Mouse (Mus musculus) embryonic facial prominence, embryonic 11.5 days (tissue): ENCODE results near the gene Pcbp4. TPM values are rescaled to one million over a fixed set of nuclear protein-coding genes. Genes with fewer than 3 reads are reported as not detected.

Experiments
- ATAC-seq: fragments of 200-750 bp; cut with Nextera tagmentation; replicated peaks from 2 replicates; pipeline ENCODE4 v1.8.0; 2017; ENCODE audit warnings: low read depth; ENCODE audit not compliant: insufficient number of reproducible peaks, low FRiP score, low TSS enrichment
- DNase-seq: peaks from one replicate; pipeline ENCODE4 v3.0.0-alpha.2; 2015; ENCODE audit warnings: low spot score
- H3K27ac ChIP-seq: fragments of 300-500 bp; sonication (generic); replicated peaks from 2 replicates; pipeline ENCODE4 v1.5.1; 2014; ENCODE audit warnings: mild to moderate bottlenecking, low read depth, low read length, control low read depth
- H3K27me3 ChIP-seq: fragments of 300-500 bp; sonication (generic); 2 replicates; pipeline ENCODE4 v1.6.1; 2014; ENCODE audit warnings: mild to moderate bottlenecking, low read length, moderate library complexity, mixed read lengths; ENCODE audit not compliant: control insufficient read depth, insufficient read depth
- H3K36me3 ChIP-seq: fragments of 300-500 bp; sonication (generic); replicated peaks from 2 replicates; pipeline ENCODE4 v1.6.1; 2014; ENCODE audit warnings: low read depth, mild to moderate bottlenecking, low read length, moderate library complexity, mixed read lengths; ENCODE audit not compliant: control insufficient read depth, insufficient read depth
- H3K4me1 ChIP-seq: fragments of 300-500 bp; sonication (generic); 2 replicates; pipeline ENCODE4 v1.6.1; 2014; ENCODE audit warnings: low read length, mixed read lengths; ENCODE audit not compliant: control insufficient read depth, insufficient read depth
- H3K4me2 ChIP-seq: fragments of 300-500 bp; sonication (generic); 2 replicates; pipeline ENCODE4 v1.6.1; 2014; ENCODE audit warnings: low read depth, mild to moderate bottlenecking, control low read depth, low read length, moderate library complexity
- H3K4me3 ChIP-seq: fragments of 300-500 bp; sonication (generic); 2 replicates; pipeline ENCODE4 v1.5.1; 2014; ENCODE audit warnings: low read depth, low read length, control low read depth
- H3K9ac ChIP-seq: fragments of 300-500 bp; sonication (generic); replicated peaks from 2 replicates; pipeline ENCODE4 v1.6.1; 2014; ENCODE audit warnings: mild to moderate bottlenecking, control low read depth, low read length
- H3K9me3 ChIP-seq: fragments of 300-500 bp; sonication (generic); replicated peaks from 2 replicates; pipeline ENCODE4 v1.6.1; 2016; ENCODE audit warnings: mild to moderate bottlenecking, low read length, inconsistent platforms, mixed read lengths; ENCODE audit not compliant: control insufficient read depth
- WGBS: fragments of 180-500 bp; shearing (Covaris S2); extraction: QIAGEN DNeasy Blood & Tissue Kit; methylation state at CpG from one replicate; pipeline ENCODE4 v1.1.7; 2014; 5-methylcytosine and 5-hydroxymethylcytosine counted together
- polyA plus RNA-seq: library from polyadenylated mRNA; unstranded; fragments of >200 nt; fragmentation: Nextera tagmentation; extraction: Ambion mirVana; gene quantifications from 2 replicates; pipeline ENCODE4 v1.2.1, GENCODE M21; 2014

Gene Pcbp4
- polyA plus RNA-seq, 1 experiment from 2014 or later = 165 TPM

- DNase-seq = no peak
- no peak for ATAC-seq
- H3K4me2 ChIP-seq = no peak overlapping the region
- H3K4me3 ChIP-seq = no peak overlapping the region
- no peak overlapping the region for H3K9ac ChIP-seq
- H3K36me3 ChIP-seq = peaks cover 11% of the 10 kb centered on the region
- WGBS = 89% methylated on average over 9 of the region's 9 CpGs
- peaks cover 27% of the 10 kb centered on the region for H3K4me1 ChIP-seq
- no peaks in the 10 kb centered on the region for H3K9me3 ChIP-seq
- H3K27me3 ChIP-seq = no peaks in the 10 kb centered on the region
- H3K27ac ChIP-seq = no peak overlapping the region
Observed at GRCm38 (mm10) chr9:106461026-106461415, 7.9 kb downstream of the Pcbp4 start.

DNA sequence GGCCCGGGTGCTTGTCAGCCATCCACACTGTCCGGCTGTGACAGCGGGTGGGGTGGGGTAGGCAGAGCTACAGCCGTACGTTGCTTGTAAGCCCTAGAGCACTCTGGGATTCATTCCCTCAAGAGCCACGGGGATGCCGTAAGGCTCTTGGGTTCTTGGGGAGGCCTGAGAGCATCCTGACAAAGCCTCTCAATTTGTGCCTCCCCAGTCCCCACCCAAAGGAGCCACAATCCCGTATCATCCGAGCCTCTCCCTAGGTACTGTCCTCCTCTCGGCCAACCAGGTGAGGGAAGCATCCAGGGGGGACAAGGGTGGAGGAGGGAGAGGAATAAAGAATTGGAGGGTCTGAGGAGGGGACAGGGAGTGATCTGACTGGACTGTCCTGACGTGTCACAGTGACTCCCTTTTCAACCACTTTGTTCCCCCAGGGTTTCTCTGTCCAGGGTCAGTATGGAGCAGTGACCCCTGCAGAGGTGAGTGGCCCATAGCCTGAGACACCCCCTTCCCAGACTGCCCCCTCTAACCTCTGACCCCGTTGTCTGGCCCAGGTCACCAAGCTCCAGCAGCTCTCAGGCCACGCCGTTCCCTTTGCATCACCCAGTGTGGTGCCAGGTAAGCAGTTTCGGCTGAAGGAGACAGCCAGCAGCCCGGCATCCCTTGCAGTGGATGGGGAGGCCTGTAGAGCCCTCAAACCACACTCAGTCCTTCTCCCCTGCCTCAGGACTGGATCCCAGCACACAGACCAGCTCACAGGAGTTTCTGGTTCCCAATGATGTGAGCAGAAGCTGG, 8.7 kb downstream of the Pcbp4 start:
- DNase-seq (no peak), ATAC-seq (no peak)
- WGBS = 74% methylated on average over 16 of the region's 16 CpGs
- H3K27me3 ChIP-seq = no peaks in the 10 kb centered on the region
- H3K9ac ChIP-seq = no peak overlapping the region
- no peak overlapping the region for H3K4me3 ChIP-seq
- H3K9me3 ChIP-seq = no peaks in the 10 kb centered on the region
- no peak overlapping the region for H3K27ac ChIP-seq
- peaks cover 11% of the 10 kb centered on the region for H3K36me3 ChIP-seq
- H3K4me2 ChIP-seq = no peak overlapping the region
- peaks cover 20% of the 10 kb centered on the region for H3K4me1 ChIP-seq

DNA sequence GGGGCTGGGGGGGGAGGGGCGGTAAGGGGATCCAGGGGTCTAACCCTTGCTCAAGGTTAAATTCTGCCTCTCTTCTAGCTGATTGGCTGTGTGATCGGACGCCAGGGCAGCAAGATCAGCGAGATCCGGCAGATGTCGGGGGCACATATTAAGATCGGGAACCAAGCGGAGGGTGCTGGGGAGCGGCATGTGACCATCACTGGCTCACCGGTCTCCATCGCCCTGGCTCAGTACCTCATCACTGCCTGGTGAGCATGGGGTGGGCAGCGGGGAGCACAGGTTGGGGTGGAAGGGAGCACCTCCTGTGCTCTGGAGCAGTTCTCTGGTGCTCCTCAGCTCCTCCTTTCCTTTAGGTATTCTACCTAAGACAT, 9.3 kb downstream of the Pcbp4 start:
- H3K9me3 ChIP-seq = no peaks in the 10 kb centered on the region
- ATAC-seq = no peak
- no peak overlapping the region for H3K9ac ChIP-seq
- peaks cover 14% of the 10 kb centered on the region for H3K4me1 ChIP-seq
- H3K4me3 ChIP-seq = no peak overlapping the region
- peaks cover 11% of the 10 kb centered on the region for H3K36me3 ChIP-seq
- H3K4me2 ChIP-seq = no peak overlapping the region
- 90% methylated on average over 12 of the region's 12 CpGs for WGBS
- no peaks in the 10 kb centered on the region for H3K27me3 ChIP-seq
- no peak overlapping the region for H3K27ac ChIP-seq
- no peak for DNase-seq

DNA sequence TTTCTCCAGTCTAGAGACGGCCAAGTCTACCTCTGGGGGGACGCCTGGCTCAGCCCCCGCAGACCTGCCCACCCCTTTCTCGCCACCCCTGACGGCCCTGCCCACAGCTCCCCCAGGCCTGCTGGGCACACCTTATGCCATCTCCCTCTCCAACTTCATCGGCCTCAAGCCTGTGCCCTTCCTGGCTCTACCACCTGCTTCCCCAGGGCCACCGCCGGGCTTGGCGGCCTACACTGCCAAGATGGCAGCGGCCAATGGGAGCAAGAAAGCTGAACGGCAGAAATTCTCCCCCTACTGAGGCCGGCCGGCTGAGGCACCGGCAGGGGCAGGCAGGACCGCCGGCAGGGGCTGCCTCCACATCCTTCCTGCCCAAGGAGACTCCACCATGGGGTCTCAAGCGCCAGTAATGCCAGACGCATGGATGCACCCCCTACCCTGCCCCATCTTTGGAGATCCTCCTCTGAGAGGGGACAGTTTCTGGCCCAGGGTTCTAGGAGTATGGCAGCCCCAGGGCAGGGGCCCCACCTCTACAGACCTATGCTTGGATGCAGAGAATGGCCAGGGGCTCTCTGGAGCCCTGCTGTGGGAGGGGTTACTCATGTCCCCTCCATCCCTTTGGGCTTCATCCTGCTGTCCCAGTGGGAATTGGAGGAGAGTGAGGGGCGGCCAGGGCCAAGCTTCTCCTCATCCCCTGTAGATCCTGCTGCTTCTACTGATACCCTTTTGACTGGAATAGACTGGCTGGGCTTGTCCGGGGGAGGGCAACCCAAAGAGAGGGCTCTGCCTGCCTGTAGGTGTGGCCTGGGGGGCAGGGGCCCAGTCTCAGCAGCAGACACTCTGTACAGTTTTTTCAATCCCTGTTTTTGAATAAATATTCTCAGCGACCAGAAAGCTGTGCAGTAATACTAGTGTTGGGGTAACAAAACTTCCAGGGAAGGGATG, 10.3 kb downstream of the Pcbp4 start:
- Histone ChIP-seq H3K9ac (no peak overlapping the region), H3K27ac (no peak overlapping the region), H3K27me3 (no peaks in the 10 kb centered on the region), H3K4me2 (no peak overlapping the region), H3K4me1 (peaks cover 9% of the 10 kb centered on the region), H3K9me3 (no peaks in the 10 kb centered on the region), H3K36me3 (peaks cover 11% of the 10 kb centered on the region), H3K4me3 (no peak overlapping the region)
- DNase-seq = no peak
- no peak for ATAC-seq
- 85% methylated on average over 21 of the region's 21 CpGs for WGBS

DNA sequence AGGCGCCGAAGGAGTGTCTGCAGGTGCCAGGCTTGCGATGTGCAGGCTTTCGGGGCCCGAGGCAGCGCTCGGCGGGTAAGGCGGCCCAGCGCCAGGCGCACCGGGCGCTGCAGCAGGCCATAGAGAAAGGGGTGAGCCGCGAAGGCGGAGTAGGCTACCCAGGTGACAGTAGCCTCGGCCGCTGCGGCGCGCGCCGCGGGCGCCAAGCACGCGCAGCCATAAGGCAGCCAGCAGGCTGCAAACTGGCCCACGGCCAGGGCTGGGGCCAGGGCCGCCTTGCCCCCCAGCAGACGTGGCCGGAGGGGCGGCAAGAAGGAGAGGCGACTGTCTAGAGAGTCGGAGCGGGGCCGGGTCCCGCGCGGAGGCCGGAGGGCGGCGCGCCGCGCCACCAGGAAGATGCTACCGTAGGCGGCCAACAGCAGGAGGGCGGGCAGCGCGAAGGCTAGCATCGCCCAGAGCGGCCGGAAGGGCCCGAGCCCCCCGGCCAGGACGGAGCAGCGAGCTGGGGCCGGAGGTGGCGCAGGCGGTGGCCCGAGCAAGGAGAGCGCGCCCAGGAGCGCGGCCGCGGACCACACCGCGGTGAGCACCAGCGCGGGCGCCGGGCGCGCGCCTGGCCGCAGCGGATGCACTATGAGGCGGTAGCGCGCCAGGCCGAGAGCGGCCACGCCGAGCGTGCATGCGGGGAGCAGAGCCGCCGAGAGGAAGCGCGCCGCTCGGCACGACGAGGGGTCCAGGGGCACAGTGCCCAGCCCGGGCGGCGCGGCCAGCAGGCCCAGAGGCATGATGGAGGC, 11.9 kb downstream of the Pcbp4 start:
- Histone ChIP-seq H3K4me1 (peaks cover 7% of the 10 kb centered on the region), H3K4me3 (peak overlapping the region; percentile 49), H3K9ac (peak overlapping the region; percentile 82), H3K27ac (peak overlapping the region; percentile 2; the same call in 1 of the 2 replicates), H3K4me2 (peak overlapping the region; percentile 85), H3K9me3 (no peaks in the 10 kb centered on the region), H3K27me3 (no peaks in the 10 kb centered on the region), H3K36me3 (peaks cover 11% of the 10 kb centered on the region)
- DNase-seq = peak; percentile 79
- WGBS = 2% methylated on average over 98 of the region's 99 CpGs
- ATAC-seq = peak; percentile 53

- Histone ChIP-seq H3K9me3 (no peaks in the 10 kb centered on the region), H3K27ac (peak within 1 kb of the TSS; percentile 2; the same call in 1 of the 2 replicates), H3K4me1 (peaks cover 7% of the 10 kb centered on the region; the same call in 1 of the 2 replicates), H3K9ac (peak within 1 kb of the TSS; percentile 82), H3K4me3 (peak within 1 kb of the TSS; percentile 49), H3K27me3 (no peaks in the 10 kb centered on the region), H3K36me3 (peaks cover 8% of the 10 kb centered on the region), H3K4me2 (peak within 1 kb of the TSS; percentile 85)
- DNase-seq = no peak
- no peak; the same call in 1 of the 2 replicates for ATAC-seq
- 34% methylated on average over 26 of the region's 26 CpGs for WGBS
Observed at GRCm38 (mm10) chr9:106465571-106466200, 12.6 kb downstream of the Pcbp4 start, which contains the start of gene Gpr62. Gene Gpr62 (minus strand): TSS chr9:106465938.

GRCm38 (mm10) chr9:106466721-106467120, 13.6 kb downstream of the Pcbp4 start:
- H3K9me3 ChIP-seq = no peaks in the 10 kb centered on the region
- H3K27me3 ChIP-seq = no peaks in the 10 kb centered on the region
- H3K4me1 ChIP-seq = peaks cover 7% of the 10 kb centered on the region; the same call in 1 of the 2 replicates
- H3K9ac ChIP-seq = no peak overlapping the region
- H3K4me3 ChIP-seq = no peak overlapping the region
- peaks cover 8% of the 10 kb centered on the region for H3K36me3 ChIP-seq
- H3K4me2 ChIP-seq = no peak overlapping the region
- no peak for DNase-seq
- H3K27ac ChIP-seq = no peak overlapping the region
- no peak for ATAC-seq
- WGBS = 95% methylated on average over 6 of the region's 6 CpGs
